Comparison of ENCODE assay signal across 16 mouse cellular contexts in genomic region chr2:151925715-151926114, GRCm38 (mm10). TPM values are rescaled to one million over a fixed set of nuclear protein-coding genes. Genes with fewer than 3 reads are reported as not detected.
A peak's percentile ranks its signal among the peaks of the same experiment; 100 is the strongest.
DNase-seq lines count a peak whose midpoint lies in the region; ATAC-seq and TF ChIP-seq lines count a peak whose summit lies in the region.
"Had no signal": no experiment of that assay in that cellular context is flagged by ENCODE, and none has a peak within 500 bp of the region (broad histone marks: within the 10 kb centered on the region; RNA-seq: fewer than 3 reads in every experiment).

No protein-coding gene starts in this region.

- no peaks in the 10 kb centered on the region for H3K36me3 ChIP-seq in kidney, adult 2 months (ENCODE audit: control insufficient read depth, insufficient read depth, low read length)
- H3K36me3 ChIP-seq in kidney, embryonic 16.5 days (ENCODE audit: insufficient read depth, low read length): no peaks in the 10 kb centered on the region
- H3K36me3 ChIP-seq in neural tube, embryonic 13.5 days: no peaks in the 10 kb centered on the region
- H3K36me3 ChIP-seq: lung, embryonic 15.5 days had no signal

- intact Hi-C loops in left cerebral cortex, postnatal 10 days (cut with DNase I): no loop called here

- no peak overlapping the region for H3K27ac ChIP-seq in kidney, adult 2 months (ENCODE audit: insufficient read depth, low read depth, low read length)
- no peak overlapping the region for H3K27ac ChIP-seq in kidney, embryonic 16.5 days (ENCODE audit: low read length)
- H3K27ac ChIP-seq in neural tube, embryonic 13.5 days (replicated peaks): 0 out of 2 replicates have a peak overlapping the region, but pooled peaks have one; percentile 28
- H3K27ac ChIP-seq: lung, embryonic 15.5 days had no signal

- TF ChIP-seq CTCF in kidney, adult 2 months (conservative IDR thresholded peaks at IDR 0.05; ENCODE audit: insufficient read depth, insufficient read length, low read depth, low read length): no peak

- 24% methylated on average over 4 of the region's 4 CpGs for WGBS in kidney, adult 2 months
- 53% methylated on average over 4 of the region's 4 CpGs for WGBS in kidney, embryonic 16.5 days
- WGBS in neural tube, embryonic 13.5 days: 71% methylated on average over 4 of the region's 4 CpGs

- no peak overlapping the region for H3K4me3 ChIP-seq in kidney, adult 2 months (ENCODE audit: insufficient read depth, low read depth, low read length)
- no peak overlapping the region for H3K4me3 ChIP-seq in kidney, embryonic 16.5 days (ENCODE audit: low read length)
- H3K4me3 ChIP-seq in neural tube, embryonic 13.5 days: no peak overlapping the region
- H3K4me3 ChIP-seq: lung, embryonic 15.5 days had no signal

- no peak for TF ChIP-seq POLR2A in kidney, adult 2 months (IDR thresholded peaks at IDR 0.05; ENCODE audit: low read depth, low read length)

- no peaks in the 10 kb centered on the region for H3K27me3 ChIP-seq in kidney, adult 2 months (replicated peaks; ENCODE audit: control insufficient read depth, insufficient read depth, low read length)
- no peaks in the 10 kb centered on the region for H3K27me3 ChIP-seq in kidney, embryonic 16.5 days (ENCODE audit: insufficient read depth, low read length)
- H3K27me3 ChIP-seq in neural tube, embryonic 13.5 days: no peaks in the 10 kb centered on the region
- H3K27me3 ChIP-seq: lung, embryonic 15.5 days; Patski had no signal

- no peaks in the 10 kb centered on the region for H3K9me3 ChIP-seq in kidney, embryonic 16.5 days (ENCODE audit: low read length)
- no peaks in the 10 kb centered on the region for H3K9me3 ChIP-seq in neural tube, embryonic 13.5 days
- H3K9me3 ChIP-seq: lung, embryonic 15.5 days had no signal

- DNase-seq in cerebellum, postnatal 10 days: peak; percentile 55 to 64
- DNase-seq in cerebellum, adult 9-10 months: no peak
- DNase-seq in kidney, adult 2 months: peak; percentile 79
- DNase-seq in neural tube, embryonic 10.5 days (ENCODE audit: extremely low spot score, low spot score): no peak
- no peak for DNase-seq in gastrocnemius, postnatal 25 days
- DNase-seq in left cerebral cortex, postnatal 10 days (ENCODE audit: extremely low spot score in 1 of 2, low spot score in 2 of 2): no peak
- DNase-seq: cerebellum, adult 2 months; embryo, embryonic 11 days; gastrocnemius, postnatal 10 days; thymus, postnatal 25 days had no signal

- ATAC-seq in kidney, embryonic 16.5 days (ENCODE audit: low FRiP score, low TSS enrichment): no peak
- ATAC-seq in neural tube, embryonic 13.5 days (ENCODE audit: low read depth): peak; percentile 14; the same call in 1 of the 2 replicates
- ATAC-seq: Patski had no signal

- no peak overlapping the region for H3K9ac ChIP-seq in kidney, embryonic 16.5 days (replicated peaks; ENCODE audit: low read length)
- H3K9ac ChIP-seq in neural tube, embryonic 13.5 days: no peak overlapping the region
- H3K9ac ChIP-seq: lung, embryonic 15.5 days had no signal

- H3K4me1 ChIP-seq in kidney, adult 2 months (ENCODE audit: control insufficient read depth, insufficient read depth, low read length): peaks cover 11% of the 10 kb centered on the region; the same call in 1 of the 2 replicates
- H3K4me1 ChIP-seq in kidney, embryonic 16.5 days (ENCODE audit: insufficient read depth, low read length): peaks cover 6% of the 10 kb centered on the region; the same call in 1 of the 2 replicates
- H3K4me1 ChIP-seq in neural tube, embryonic 13.5 days (replicated peaks): no peaks in the 10 kb centered on the region

- H3K4me2 ChIP-seq in kidney, embryonic 16.5 days (replicated peaks; ENCODE audit: low read depth, low read length): no peak overlapping the region
- no peak overlapping the region for H3K4me2 ChIP-seq in neural tube, embryonic 13.5 days
- H3K4me2 ChIP-seq: heart, embryonic 11.5 days; lung, embryonic 15.5 days had no signal

RNA-seq across cellular contexts. Expression of gene Angpt4, which starts 14.7 kb away (rescaled TPM):
- polyA plus RNA-seq in kidney, adult 2 months (2012; rRNA removed): 0.81 and 1.4 TPM in 2 replicates
- 2.8 and 3.0 TPM in 2 replicates for polyA plus RNA-seq in kidney, embryonic 16.5 days (2015; fragmentation: Nextera tagmentation; extraction: Ambion mirVana)
- polyA plus RNA-seq in neural tube, embryonic 13.5 days (2015; fragmentation: Nextera tagmentation; extraction: Ambion mirVana): 0.63 and 0.81 TPM in 2 replicates
- under 1 TPM; 0.11 to 0.15 TPM for total RNA-seq in gastrocnemius, postnatal 25 days (2021)
- total RNA-seq in left cerebral cortex, postnatal 10 days (2021): under 1 TPM in 1 of 2 experiments, not detected in 1; 0.19 TPM
- total RNA-seq: hematopoietic stem cell, adult 5-6 weeks had no signal

RNA-seq across cellular contexts. Expression of gene Fam110a, which starts 54.3 kb away (rescaled TPM):
- polyA plus RNA-seq in kidney, adult 2 months (2012; rRNA removed): 14.2 and 16.2 TPM in 2 replicates
- 32.1 and 34.9 TPM in 2 replicates for polyA plus RNA-seq in kidney, embryonic 16.5 days (2015; fragmentation: Nextera tagmentation; extraction: Ambion mirVana)
- 48.1 and 52.1 TPM in 2 replicates for polyA plus RNA-seq in neural tube, embryonic 13.5 days (2015; fragmentation: Nextera tagmentation; extraction: Ambion mirVana)
- total RNA-seq in gastrocnemius, postnatal 25 days (2021): 1 to 10 TPM; 2.2 to 2.9 TPM
- 1 to 10 TPM; 6.8 to 7.8 TPM for total RNA-seq in left cerebral cortex, postnatal 10 days (2021)

Comparison
In these comparisons a context has a peak if more than half of its experiments do, and no peak if none do; other contexts are left out.
1. DNase-seq: peak in cerebellum, postnatal 10 days (2 of 2) and kidney, adult 2 months (single experiment); none in cerebellum, adult 9-10 months (single experiment), neural tube, embryonic 10.5 days (single experiment), gastrocnemius, postnatal 25 days (single experiment) and left cerebral cortex, postnatal 10 days (0 of 2).